Mouse (Mus musculus) forebrain, postnatal 0 days (tissue): Measurements from ENCODE around the gene Ifi27l2b. TPM values are rescaled to one million over a fixed set of nuclear protein-coding genes. Genes with fewer than 3 reads are reported as not detected.
"Not testable (repeated sequence)": the region's sequence is repeated elsewhere in the genome, so short reads cannot be mapped to it uniquely, and the experiment has no call there.

Source experiments
- ATAC-seq: fragments of 200-750 bp; cut with Nextera tagmentation; 2 replicates; pipeline ENCODE4 v1.8.0; 2017; ENCODE audit warnings: mild to moderate bottlenecking, moderate library complexity
- DNase-seq: peaks from one replicate; pipeline ENCODE4 v3.0.0-alpha.2; 2015
- H3K27ac ChIP-seq: fragments of 300-500 bp; sonication (generic); 2 replicates; pipeline ENCODE4 v1.5.1; 2014; ENCODE audit warnings: low read depth, mild to moderate bottlenecking, antibody characterized with exemption, low read length, moderate library complexity, mixed read lengths
- H3K27me3 ChIP-seq: fragments of 300-500 bp; sonication (generic); 2 replicates; pipeline ENCODE4 v1.6.1; 2014; ENCODE audit warnings: mild to moderate bottlenecking, low read length, mixed read lengths; ENCODE audit not compliant: insufficient read depth
- H3K36me3 ChIP-seq: fragments of 300-500 bp; sonication (generic); 2 replicates; pipeline ENCODE4 v1.6.1; 2014; ENCODE audit warnings: mild to moderate bottlenecking, moderate library complexity; ENCODE audit not compliant: insufficient read depth
- H3K4me1 ChIP-seq: fragments of 300-500 bp; sonication (generic); 2 replicates; pipeline ENCODE4 v1.6.1; 2014; ENCODE audit warnings: antibody characterized with exemption; ENCODE audit not compliant: insufficient read depth
- H3K4me2 ChIP-seq: fragments of 300-500 bp; sonication (generic); 2 replicates; pipeline ENCODE4 v1.6.1; 2014; ENCODE audit warnings: low read depth, mild to moderate bottlenecking, moderate library complexity
- H3K4me3 ChIP-seq: fragments of 300-500 bp; sonication (generic); 2 replicates; pipeline ENCODE4 v1.5.1; 2014; ENCODE audit warnings: low read depth, low read length, mixed read lengths
- H3K9ac ChIP-seq: fragments of 300-500 bp; sonication (generic); 2 replicates; pipeline ENCODE4 v1.6.1; 2014; ENCODE audit warnings: mild to moderate bottlenecking
- H3K9me3 ChIP-seq: fragments of 300-500 bp; sonication (generic); 2 replicates; pipeline ENCODE4 v1.6.1; 2016; ENCODE audit warnings: low read length
- CTCF ChIP-seq: sonication (generic); IDR thresholded peaks from 2 replicates; pipeline ENCODE4 v1.5.1; 2016; ENCODE audit warnings: antibody characterized with exemption, control low read depth, low read depth
- WGBS: fragments of 180-500 bp; shearing (Covaris S2); extraction: QIAGEN DNeasy Blood & Tissue Kit; methylation state at CpG from one replicate; pipeline ENCODE4 v1.1.7; 2014; 5-methylcytosine and 5-hydroxymethylcytosine counted together
- polyA plus RNA-seq: library from polyadenylated mRNA; unstranded; fragments of >200 nt; fragmentation: Nextera tagmentation; extraction: Ambion mirVana; gene quantifications from 2 replicates; pipeline ENCODE4 v1.2.1, GENCODE M21; 2015
- total RNA-seq: library from RNA; depleted of rRNA; stranded (reverse); fragments of >200 nt; gene quantifications from 2 replicates; pipeline ENCODE4 v1.2.3, GENCODE M21; 2014

Ifi27l2b gene
- total and polyA plus RNA-seq, 2 experiments from 2014 or later = not detected

DNA sequence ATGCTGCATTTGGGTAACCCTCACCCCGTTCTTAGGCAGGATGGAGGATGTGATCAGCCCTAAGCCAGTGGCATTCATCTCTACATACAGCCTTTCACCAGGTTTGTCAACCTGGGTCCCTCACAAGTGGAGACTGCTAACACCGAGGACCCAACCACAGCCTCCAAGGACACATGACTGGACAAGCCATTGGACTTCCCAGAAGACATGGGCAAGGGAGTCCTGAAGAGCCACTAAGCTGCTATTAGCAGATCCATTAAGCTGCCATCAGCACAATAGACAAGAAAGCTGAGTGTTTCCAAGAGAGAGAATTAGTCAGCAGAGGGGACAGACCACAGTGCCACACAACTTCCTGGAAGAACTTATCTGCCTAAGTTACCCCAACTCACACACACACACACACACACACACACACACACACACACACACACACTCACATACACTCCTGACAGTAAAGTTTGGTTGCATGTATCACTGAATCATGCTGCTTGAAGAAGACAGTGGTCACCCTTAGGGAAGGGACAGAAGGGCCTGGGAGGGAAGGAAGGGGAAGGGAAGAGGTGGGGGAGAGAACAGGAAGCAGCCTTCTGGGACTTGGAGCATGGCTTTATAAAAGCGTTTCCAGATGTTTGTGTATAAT is 34.2 kb upstream of the Ifi27l2b start:
- H3K9ac ChIP-seq = no peak overlapping the region
- H3K9me3 ChIP-seq = no peaks in the 10 kb centered on the region
- H3K4me2 ChIP-seq = no peak overlapping the region
- no peak overlapping the region for H3K4me3 ChIP-seq
- H3K36me3 ChIP-seq = no peaks in the 10 kb centered on the region
- no peak overlapping the region for H3K27ac ChIP-seq
- ATAC-seq (no peak), DNase-seq (no peak)
- no peaks in the 10 kb centered on the region for H3K27me3 ChIP-seq
- 81% methylated on average over 3 of the region's 3 CpGs for WGBS
- TF ChIP-seq CTCF = no peak
- H3K4me1 ChIP-seq = no peaks in the 10 kb centered on the region

DNA sequence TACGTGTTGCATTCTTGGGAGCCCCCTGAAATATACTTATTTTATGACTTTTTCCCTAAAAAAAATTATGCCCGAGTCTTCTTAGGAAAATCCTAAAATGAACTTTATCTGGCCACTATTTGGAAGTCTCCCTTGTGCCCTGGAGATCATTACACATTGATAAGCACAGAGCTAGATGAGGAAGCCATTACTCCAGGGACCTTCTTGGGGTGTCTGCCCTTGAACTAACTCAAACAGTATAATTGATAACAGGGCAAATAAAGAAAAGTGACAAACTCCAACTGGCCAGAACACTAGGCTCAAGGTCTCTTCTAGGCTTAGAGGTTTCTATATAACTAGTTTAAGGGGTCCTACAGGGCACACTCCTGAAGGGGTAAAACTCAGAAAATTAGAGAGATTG is 30.7 kb upstream of the Ifi27l2b start:
- H3K27ac ChIP-seq = no peak overlapping the region
- no peak overlapping the region for H3K4me2 ChIP-seq
- no peaks in the 10 kb centered on the region for H3K36me3 ChIP-seq
- no peaks in the 10 kb centered on the region for H3K27me3 ChIP-seq
- WGBS = 77% methylated on average over 2 of the region's 2 CpGs
- no peaks in the 10 kb centered on the region for H3K4me1 ChIP-seq
- DNase-seq = no peak
- no peak for TF ChIP-seq CTCF
- ATAC-seq = no peak
- H3K9me3 ChIP-seq = no peaks in the 10 kb centered on the region
- no peak overlapping the region for H3K4me3 ChIP-seq
- H3K9ac ChIP-seq = no peak overlapping the region

GRCm38 (mm10) chr12:103487276-103487675 is 30.3 kb upstream of the Ifi27l2b start:
- no peak overlapping the region for H3K9ac ChIP-seq
- H3K4me1 ChIP-seq = no peaks in the 10 kb centered on the region
- H3K9me3 ChIP-seq = no peaks in the 10 kb centered on the region
- TF ChIP-seq CTCF = no peak
- H3K36me3 ChIP-seq = no peaks in the 10 kb centered on the region
- DNase-seq = no peak
- ATAC-seq = no peak
- H3K27me3 ChIP-seq = no peaks in the 10 kb centered on the region
- WGBS = 69% methylated on average over 4 of the region's 4 CpGs
- no peak overlapping the region for H3K27ac ChIP-seq
- H3K4me3 ChIP-seq = no peak overlapping the region
- no peak overlapping the region for H3K4me2 ChIP-seq

- ATAC-seq = no peak
- Histone ChIP-seq H3K9me3 (no peaks in the 10 kb centered on the region), H3K9ac (no peak overlapping the region), H3K27ac (no peak overlapping the region), H3K4me2 (no peak overlapping the region), H3K4me1 (no peaks in the 10 kb centered on the region), H3K4me3 (no peak overlapping the region), H3K27me3 (no peaks in the 10 kb centered on the region), H3K36me3 (no peaks in the 10 kb centered on the region)
- WGBS = 89% methylated on average over 1 of the region's 1 CpGs
- no peak for TF ChIP-seq CTCF
- DNase-seq = no peak
Observed at GRCm38 (mm10) chr12:103486726-103487125, 29.7 kb upstream of the Ifi27l2b start.

DNA sequence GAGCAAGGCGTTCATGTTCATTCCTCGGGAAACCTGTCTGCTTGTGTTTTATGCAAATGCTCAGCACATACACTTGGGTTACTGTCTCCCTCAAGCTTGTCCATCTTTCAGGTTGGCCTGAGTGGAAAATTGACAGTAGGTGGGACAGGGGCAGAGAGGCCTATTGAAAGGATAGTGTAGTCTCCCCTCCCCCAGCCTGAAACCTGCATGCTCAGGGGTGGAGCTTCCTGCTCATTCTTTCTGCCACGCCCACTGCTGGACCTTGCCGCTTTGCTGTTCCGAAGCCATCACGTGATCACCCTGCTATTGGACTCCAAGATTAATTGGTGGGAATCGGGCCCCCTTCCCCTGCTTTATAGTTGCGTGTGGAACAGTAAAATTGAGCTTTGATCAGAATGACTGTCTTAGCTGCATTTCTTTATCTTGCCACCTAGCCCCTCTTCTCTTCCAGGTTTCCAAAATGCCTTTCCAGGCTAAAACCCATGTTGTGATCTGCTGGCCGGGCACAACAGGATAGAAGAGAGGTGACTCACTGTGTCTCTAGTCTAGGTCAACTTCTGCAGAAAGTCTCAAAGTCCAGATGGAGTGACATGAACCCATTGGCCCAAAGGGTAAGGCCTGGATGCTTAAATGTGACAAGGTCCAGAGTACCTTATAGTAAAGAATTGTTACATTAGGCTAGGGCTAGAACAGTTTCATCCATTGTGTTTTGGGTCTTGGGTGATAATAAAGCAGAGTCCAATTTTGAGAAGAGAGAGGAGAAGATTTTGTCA is 27.4 kb upstream of the Ifi27l2b start:
- H3K36me3 ChIP-seq, H3K4me1 ChIP-seq, H3K9me3 ChIP-seq, H3K9ac ChIP-seq, H3K27ac ChIP-seq, ATAC-seq, H3K4me3 ChIP-seq, H3K27me3 ChIP-seq, DNase-seq, H3K4me2 ChIP-seq: not testable (repeated sequence)
- 63% methylated on average over 9 of the region's 9 CpGs for WGBS

DNA sequence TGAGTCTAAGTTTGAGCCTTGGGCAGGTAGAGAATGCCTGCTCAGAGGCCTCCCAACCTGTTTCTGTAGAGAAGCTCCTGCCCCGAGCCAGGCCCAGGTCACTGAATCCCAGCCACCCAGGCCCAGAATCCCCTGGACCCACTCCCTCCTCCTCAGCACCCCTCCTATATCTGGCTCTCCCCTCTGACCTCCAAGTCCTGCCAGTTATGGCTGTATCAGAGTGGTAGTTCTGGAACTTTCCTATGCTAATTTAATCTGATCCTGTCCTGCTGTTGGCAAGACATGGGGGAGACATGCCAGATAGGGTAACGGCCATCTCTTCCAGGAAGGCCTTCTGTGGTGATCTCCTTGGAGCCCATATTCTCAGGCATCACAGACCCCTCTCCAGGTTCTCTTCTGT is 25.8 kb upstream of the Ifi27l2b start:
- whole genome bisulfite sequencing = 83% methylated on average over 2 of the region's 2 CpGs
- H3K27me3 ChIP-seq = no peaks in the 10 kb centered on the region
- TF ChIP-seq CTCF = no peak
- no peaks in the 10 kb centered on the region for H3K4me1 ChIP-seq
- no peak overlapping the region for H3K4me3 ChIP-seq
- ATAC-seq (no peak), DNase-seq (no peak)
- H3K27ac ChIP-seq = no peak overlapping the region
- H3K9ac ChIP-seq = no peak overlapping the region
- H3K9me3 ChIP-seq = no peaks in the 10 kb centered on the region
- no peak overlapping the region for H3K4me2 ChIP-seq
- H3K36me3 ChIP-seq = no peaks in the 10 kb centered on the region

GRCm38 (mm10) chr12:103481671-103482070 is 24.6 kb upstream of the Ifi27l2b start:
- no peak overlapping the region for H3K4me2 ChIP-seq
- DNase-seq = no peak
- no peak overlapping the region for H3K9ac ChIP-seq
- WGBS = 77% methylated on average over 5 of the region's 5 CpGs
- no peaks in the 10 kb centered on the region for H3K36me3 ChIP-seq
- no peak for ATAC-seq
- H3K9me3 ChIP-seq = no peaks in the 10 kb centered on the region
- no peaks in the 10 kb centered on the region for H3K4me1 ChIP-seq
- H3K27me3 ChIP-seq = no peaks in the 10 kb centered on the region
- TF ChIP-seq CTCF = no peak
- H3K4me3 ChIP-seq = no peak overlapping the region
- no peak overlapping the region for H3K27ac ChIP-seq
